Mouse (Mus musculus) T-helper 1 cell (primary cell): ENCODE measurements around the gene Spef1.

Experiments
- in situ Hi-C: fragments of 300-600 bp; cut with MboI, MseI; formaldehyde crosslinking; loops from one replicate; pipeline ENCODE4 v1.15.1; 2025; ENCODE audit warnings: high pct_unique_total_duplicates

The Spef1 gene

DNA sequence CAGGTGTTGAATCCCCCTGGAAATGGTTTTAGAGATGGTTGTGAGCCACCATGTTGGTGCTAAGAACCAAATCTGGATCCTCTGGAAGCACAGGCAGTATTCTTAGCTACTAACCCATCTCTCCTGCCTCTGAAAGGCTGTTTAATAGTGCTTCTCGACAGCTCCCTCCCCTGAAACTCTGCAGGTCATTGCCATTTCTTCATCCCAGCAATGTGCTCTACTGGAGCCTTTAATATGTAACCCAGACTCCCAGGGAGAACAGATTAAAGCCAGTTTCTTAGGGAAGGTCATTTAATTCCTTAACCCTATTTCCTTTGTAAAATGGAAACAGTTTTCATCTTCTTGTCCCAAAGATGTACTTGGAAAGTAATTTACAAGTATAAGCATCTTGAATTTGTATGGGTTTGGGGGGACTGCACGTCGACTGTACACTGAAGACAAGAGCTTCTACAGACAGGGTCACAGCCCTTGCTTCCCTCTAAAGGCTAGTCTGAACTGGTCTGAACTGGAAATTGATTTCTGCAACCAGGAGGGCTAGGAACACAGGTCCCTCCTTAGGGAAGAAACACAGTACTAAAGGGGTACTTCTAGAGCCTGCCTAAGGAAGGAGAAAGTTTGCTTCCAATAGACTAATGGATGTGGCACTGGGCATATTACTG lies 11.7 kb downstream of the Spef1 start:
- in situ Hi-C loops = loop anchor here (10.0 kb wide), 2 partner anchors 1069 to 1209 kb away; partner anchors contain the start of genes Prokr2 and Tmem230

DNA sequence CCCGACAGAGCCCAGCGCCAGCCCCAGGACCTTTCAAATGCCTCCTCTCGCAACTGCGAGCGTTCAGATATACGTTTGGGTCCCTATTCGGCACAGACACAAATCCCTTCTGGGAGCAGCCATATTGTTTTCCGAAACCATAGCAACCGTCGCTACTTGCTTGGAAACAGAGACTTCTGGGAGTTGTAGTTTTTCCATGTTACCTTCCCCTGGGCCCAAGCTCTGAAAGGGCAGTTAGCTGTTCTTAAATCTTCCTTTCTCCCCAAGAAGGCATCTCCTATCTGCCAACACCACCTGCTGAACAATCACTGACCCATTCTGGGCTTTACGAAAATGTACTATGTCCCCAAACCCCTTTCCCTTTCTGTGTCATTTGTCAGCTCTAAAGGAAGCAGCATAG lies 12.4 kb downstream of the Spef1 start:
- in situ Hi-C loops = loop anchor here (10.0 kb wide), 2 partner anchors 1070 to 1210 kb away; partner anchors contain the start of genes Prokr2 and Tmem230

- in situ Hi-C loops = loop anchor here (10.0 kb wide), 2 partner anchors 1072 to 1212 kb away; partner anchors contain the start of genes Prokr2 and Tmem230
Measured at GRCm38 (mm10) chr2:131172322-131172721, 14.8 kb downstream of the Spef1 start.

DNA sequence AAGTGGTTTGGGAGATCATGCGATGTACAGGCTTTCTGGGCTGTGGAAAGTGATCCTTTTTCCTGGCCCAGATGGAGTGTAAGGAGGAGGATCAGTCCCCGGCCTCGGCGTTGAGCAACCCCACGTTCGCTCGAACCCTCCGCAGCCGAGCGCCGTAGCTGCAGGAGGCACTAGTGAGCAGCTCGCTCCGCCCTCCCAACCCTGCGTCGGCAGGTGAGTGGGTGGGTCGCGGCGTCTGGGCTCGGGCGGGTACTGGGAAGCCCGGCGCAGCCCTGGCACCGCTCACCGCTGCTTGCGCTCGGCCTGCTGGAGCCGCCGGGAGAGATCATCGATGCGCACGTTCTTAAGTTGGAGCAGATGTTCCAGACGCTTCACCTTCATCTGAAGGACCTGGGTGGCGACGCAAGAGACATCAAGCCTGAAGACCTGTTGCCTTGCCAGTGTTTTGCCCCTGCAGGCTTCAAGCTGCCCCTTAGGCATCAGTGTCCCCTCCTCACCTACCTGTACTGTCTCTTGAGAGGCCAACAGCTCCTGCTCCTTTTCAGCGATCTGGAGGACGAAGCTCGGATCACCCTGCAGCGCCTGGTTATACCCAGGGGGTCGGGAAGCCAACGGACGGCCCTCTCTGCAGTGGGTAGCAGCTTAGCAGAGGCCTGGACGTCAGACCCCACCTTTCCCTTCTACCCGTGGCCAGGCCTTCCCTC lies 15.5 kb downstream of the Spef1 start:
- in situ Hi-C loops = loop anchor here (10.0 kb wide), 2 partner anchors 1073 to 1213 kb away; partner anchors contain the start of genes Prokr2 and Tmem230

DNA sequence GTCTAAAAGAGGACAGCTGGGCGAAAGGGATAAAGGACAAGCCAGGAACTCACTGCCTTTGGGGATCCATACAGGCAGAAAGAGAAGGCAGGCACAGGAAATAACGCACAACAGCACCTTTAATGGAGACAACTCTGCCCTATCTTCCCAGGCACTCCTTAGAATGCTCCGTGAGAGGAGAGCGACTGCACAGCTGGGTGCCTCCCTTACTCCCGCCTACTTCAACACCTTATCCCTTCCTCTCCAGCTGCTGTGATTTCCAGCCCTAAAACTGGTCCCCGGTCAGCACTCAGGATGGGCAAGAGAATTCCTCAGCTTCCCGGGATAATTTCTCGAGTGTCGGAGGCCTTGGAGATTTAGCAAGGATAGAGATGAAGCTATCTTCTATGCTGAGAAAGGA lies 16.1 kb downstream of the Spef1 start:
- in situ Hi-C loops = loop anchor here (10.0 kb wide), 2 partner anchors 1074 to 1214 kb away; partner anchors contain the start of genes Prokr2 and Tmem230

DNA sequence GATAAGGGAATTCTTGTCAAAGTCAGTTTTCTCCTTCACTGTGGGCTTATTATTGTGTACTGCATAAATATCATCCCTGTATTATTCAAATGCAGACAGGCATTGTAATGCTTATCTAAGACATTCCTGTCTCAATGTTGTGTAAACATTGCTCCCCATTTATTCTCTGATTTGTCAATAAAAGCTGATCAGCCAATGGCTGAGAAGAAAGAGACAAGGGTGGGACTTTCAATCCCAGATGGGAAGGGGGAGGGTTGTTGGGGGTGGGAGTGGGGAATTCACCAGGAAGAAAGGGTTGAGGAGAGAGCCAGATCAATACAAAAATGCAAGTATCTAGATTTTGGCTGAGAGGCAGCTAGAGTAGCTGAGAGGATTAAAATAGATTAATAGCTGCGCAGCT lies 18.2 kb downstream of the Spef1 start:
- in situ Hi-C loops = no loop called here

- in situ Hi-C loops = no loop called here
Measured at GRCm38 (mm10) chr2:131167984-131168383, 19.1 kb downstream of the Spef1 start.

- in situ Hi-C loops = no loop called here
Measured at GRCm38 (mm10) chr2:131166172-131166571, 20.9 kb downstream of the Spef1 start.

DNA sequence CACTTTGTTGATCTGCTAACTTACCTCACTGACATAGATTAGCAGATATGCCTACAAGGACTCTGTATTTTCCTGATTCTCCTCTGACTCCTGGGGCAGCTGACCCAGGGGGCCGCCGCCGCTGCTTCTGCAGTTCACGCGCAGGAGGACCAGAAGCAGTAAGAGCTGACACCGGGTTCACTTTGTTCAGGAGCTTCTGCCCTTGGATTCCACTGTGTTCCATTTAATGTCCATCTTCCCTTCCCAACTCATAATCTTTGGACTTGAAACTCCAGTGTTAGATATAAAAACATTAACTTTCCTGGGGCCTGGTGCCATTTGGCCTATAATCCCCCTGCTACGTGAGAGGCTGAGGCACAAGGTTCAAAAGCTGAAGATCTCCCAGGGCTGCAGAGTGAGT lies 23.2 kb downstream of the Spef1 start:
- in situ Hi-C loops = no loop called here

DNA sequence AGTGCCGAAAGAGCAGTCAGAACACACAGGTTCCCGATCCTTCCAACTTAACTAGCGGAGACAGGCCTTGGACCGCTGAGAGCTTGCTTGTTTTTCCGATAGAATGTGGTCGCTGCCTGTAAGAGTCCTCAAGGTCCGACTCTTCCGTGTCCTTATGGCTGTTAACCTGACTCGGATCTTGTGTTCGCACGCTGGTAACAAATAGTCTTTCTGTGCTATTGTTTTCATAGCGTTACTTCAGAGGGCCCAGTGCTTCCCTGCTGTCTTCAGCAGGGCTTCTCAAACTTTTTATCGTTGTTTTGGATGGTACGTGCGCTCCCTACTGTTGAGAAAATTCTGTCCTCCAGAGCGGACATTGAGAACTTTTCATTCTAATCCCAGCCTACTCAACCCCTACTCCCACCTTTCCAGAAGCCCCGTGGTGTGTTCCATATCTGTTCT lies 26.4 kb downstream of the Spef1 start:
- in situ Hi-C loops = no loop called here

DNA sequence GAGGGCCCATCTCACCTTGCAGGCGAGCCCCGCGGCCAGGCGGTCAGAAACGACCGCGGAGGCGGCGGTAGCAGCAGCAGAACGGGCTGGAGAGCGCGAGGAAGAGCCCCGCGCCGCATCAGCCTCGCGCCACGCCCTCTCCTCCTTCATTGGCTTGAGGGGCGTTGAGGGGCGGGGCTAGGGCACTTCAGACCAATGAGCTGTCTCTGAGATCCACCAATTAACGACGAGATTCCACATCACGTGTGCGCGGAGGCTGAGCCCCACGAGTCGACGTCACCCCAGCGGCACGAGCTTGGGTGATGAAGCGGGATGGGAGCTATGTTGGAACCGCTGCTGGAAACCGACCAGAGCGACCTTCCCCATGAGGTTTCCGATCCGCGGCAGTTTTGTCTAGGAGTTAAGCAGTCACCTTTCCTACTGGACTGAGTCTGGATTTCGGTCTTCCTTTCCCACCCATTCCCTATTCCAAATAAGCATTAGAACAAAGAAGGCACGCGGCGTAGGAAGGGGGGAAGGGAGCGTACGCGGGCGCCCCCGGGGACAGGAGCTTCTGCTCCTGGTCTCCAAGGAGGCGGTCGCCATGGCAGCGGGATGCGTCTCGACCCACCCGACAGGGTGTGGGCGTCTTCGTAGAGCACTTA lies 27.0 kb downstream of the Spef1 start, which contains the start of gene 1700037H04Rik:
TSS of gene 1700037H04Rik (minus strand) at position 144 of the 644 bp plus-strand sequence.
- in situ Hi-C loops = no loop called here

GRCm38 (mm10) chr2:131159491-131159910 lies 27.6 kb downstream of the Spef1 start:
- in situ Hi-C loops = no loop called here

DNA sequence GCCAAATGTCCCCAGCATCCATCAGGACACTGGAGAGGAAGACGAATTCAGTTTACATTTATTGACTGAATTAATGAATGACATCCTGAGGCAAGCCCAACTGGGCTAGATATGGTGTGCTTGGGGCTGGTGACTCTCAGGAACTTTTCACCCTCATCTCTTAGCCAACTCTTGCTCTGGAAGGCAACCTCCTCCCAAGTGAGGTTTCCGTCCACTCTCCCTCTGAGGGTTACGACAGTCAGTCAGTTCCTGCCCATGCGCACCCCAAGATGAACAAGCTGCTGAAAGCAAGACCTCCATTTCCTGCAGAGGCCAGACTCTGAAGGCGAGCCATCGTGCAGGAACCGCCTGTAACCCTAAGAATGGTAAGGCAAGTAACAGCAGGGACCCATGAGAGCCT lies 30.1 kb downstream of the Spef1 start:
- in situ Hi-C loops = no loop called here

- in situ Hi-C loops = no loop called here
Measured at GRCm38 (mm10) chr2:131154036-131154435, 33.0 kb downstream of the Spef1 start.

GRCm38 (mm10) chr2:131152166-131152730 lies 34.8 kb downstream of the Spef1 start:
- in situ Hi-C loops = no loop called here

- in situ Hi-C loops = no loop called here
Measured at GRCm38 (mm10) chr2:131149254-131149578, 37.9 kb downstream of the Spef1 start.

DNA sequence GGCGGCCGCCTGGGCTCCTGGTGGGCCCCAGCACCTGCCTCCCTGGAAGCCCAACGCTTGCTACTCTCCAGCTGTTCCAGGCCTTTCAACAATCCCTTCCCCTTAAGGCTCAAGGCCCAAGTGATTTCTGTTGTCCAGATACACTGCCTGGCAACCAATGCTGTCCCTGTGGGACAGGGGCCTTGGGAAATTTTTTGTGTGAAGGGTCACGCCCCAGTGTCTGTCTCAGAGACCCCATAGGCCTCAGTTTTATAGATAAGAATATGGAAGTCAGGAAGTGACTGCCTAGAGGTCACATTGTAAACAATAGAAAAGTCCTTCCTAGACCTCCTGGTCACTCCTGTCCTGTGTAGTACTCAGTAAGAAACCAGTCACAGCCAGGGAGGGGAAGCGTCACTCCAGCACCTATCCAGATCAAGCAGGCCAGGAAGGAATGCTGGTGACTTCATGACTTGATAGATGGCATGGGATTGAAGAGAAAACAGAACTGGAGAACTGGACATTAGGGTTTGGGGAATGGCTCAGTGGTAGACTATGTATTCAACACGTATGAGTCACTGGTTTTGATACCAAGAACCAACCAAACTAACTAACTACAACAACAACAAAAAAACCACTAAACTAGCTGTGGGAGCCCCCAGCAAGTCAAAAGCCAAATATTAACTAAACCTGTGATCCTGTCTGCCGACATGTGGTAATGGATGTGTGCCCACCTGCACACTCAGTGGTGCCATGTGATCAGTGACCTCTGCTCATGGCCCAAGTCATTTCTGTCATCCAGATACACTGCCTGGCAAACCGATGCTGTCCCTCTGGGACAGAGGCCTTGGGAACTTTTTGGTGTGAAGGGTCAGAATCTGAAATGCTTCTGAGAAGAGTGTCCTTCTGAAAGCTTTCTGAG lies 38.5 kb downstream of the Spef1 start:
- in situ Hi-C loops = no loop called here

DNA sequence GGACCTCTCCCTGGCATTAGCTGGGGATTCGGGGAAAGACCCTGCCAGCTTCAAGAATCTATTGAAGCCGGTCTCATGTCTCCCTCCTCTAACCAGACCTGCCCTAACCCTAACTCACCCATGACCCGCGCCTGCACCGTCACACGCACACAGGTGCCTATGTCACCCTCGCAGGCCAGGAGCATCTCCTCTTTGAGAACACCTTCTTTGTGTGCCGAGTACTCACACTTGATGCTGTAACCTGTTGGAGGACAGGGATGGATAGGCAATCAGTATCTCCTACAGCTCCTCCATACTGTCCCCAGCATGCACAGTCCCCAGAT lies 40.1 kb downstream of the Spef1 start:
- in situ Hi-C loops = no loop called here

GRCm38 (mm10) chr2:131146193-131147042 lies 40.7 kb downstream of the Spef1 start:
- in situ Hi-C loops = no loop called here

- in situ Hi-C loops = no loop called here
Measured at GRCm38 (mm10) chr2:131145536-131145935, 41.5 kb downstream of the Spef1 start.
